Mouse (Mus musculus): ENCODE results near the gene Tsacc. TPM values are rescaled to one million over a fixed set of nuclear protein-coding genes. Genes with fewer than 3 reads are reported as not detected.
"Not testable (repeated sequence)": the region's sequence is repeated elsewhere in the genome, so short reads cannot be mapped to it uniquely, and the experiment has no call there.

The Tsacc gene
- total RNA-seq, 1 experiment from 2014 or later = 2.6 TPM

DNA sequence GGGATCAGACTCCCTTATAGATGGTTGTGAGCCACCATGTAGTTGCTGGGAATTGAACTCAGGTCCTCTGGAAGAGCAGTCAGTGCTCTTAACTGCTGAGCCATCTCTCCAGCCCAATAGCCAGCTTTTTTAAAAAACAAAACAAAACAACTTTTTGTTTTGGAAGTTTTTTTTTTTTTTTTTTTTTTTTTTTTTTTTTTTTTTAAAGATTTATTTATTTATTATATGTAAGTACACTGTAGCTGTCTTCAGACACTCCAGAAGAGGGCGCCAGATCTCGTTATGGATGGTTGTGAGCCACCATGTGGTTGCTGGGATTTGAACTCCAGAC, 11.3 kb downstream of the Tsacc start:
- not testable (repeated sequence) for ATAC-seq (replicated peaks; ENCODE audit: low read depth, poor library complexity, severe bottlenecking)

DNA sequence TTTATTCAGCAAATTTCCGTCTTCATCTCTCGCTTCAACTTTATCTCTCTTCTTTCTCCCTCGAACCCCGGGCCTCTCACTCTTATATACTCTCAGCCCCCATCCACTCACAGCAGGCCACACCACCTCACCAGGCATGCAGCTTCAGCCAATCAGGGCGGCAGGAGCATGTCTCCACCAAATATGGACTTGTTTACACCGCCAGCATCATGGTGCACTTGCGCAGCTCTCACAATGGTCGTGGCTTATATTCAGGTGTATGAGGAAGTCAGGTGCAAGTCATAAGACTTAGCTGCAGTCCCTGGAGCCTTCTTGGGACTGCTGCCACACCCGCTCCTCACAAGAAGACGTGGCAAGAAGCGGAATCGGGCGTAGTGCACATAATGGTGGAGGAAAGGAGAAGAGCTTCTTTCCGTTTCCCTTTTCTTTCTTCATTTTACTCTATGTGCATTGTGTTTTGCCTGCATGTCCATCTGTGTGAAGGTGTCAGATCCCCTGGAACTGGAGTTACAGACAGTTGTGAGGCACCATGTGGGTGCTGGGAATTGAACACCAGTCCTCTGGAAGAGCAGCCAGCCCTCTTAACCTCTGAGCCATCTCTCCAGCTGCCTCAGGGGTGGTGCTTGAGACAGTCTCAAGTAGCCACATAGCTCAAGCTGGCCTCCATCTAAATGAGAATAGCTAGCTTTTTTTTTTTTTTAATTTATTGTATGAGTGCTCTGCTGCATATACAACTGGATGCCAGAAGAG, 11.8 kb downstream of the Tsacc start:
- ATAC-seq (replicated peaks; ENCODE audit: low read depth, poor library complexity, severe bottlenecking) = not testable (repeated sequence)

DNA sequence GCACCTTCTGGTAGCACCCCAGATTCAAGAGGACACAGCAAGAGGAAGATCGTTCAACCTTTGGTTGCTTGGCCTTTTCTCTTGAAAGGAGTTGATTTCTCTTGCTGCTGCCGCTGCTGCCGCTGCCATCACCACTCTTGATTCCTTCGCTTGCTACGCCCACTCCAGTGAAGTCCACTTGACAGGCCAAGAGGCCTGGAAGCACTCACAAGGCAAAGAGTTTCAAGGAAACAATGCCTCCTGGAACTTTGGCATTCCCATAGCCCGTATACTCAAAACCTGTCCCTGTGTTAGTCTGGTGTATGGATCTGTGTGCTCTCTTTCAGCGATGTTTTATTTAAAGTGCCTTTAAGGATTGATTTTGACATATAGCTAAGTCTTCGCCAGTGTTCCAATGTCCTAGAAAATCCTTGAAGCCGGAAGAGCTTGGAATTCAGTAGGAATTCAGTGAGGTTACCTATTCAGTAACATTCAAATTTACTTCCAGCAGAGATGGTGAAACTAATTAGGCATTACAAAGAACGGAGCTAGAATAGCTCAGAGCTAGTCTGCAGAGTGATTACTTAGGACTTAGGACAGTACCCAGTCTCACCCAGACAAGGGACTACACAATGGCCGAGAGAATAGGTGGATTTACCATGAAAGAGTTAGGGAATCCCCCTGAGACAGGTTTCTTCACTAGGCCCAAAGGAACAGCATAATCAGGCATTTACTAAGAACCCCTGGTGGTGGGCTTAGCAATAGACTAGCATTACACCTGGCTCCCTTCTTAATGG, 15.5 kb downstream of the Tsacc start:
- ATAC-seq (replicated peaks; ENCODE audit: low read depth, poor library complexity, severe bottlenecking) = not testable (repeated sequence)

DNA sequence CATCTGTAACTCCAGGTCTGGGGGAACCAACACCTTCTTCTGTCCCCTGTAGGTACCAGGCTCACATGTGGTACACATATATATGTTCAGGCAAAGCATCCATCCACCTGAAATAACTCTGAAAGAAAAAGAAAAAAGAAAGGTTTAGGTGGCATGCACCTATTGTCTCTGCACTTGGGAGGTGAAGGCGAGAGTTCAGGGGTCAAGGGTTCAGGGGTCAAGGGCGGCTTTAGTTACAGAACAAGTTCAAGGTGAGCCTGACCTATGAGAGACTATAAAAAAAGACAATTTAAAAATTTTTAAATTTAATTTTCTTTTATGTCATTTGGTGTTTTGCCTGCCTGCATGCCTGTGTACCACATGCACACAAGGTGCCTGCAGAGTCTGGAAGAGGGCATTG, 16.8 kb downstream of the Tsacc start:
- ATAC-seq (replicated peaks; ENCODE audit: low read depth, poor library complexity, severe bottlenecking) = no peak

DNA sequence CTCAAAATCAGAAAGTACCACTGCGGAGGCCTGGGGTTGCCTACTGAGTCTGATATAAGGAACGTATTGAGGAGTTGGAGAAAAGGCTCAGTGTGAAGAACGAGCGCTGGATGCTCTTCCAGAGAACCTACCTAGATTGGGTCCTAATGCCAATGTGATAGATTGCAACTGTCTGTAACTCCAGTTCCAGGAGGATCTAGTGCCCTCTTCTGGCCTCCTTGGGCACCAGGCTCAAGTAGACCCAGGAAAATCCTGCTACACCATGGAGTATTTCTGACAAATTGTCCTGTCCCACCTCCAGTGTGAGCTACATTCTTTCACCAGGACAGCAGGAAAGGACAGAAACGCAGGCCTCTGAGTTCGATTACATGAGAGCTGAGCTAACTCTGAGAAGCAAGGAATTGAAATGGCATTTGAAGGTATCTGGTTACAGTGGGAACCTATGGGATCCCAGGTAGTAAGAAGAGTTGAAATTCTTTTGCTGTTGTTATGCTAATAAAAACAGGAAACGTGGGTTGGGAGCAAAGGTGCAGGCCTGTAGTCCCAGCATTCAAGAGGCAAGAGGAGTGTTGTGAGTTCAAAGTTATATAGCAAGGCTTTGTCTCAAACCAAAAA, 20.2 kb downstream of the Tsacc start:
- ATAC-seq (replicated peaks; ENCODE audit: low read depth, poor library complexity, severe bottlenecking) = no peak

DNA sequence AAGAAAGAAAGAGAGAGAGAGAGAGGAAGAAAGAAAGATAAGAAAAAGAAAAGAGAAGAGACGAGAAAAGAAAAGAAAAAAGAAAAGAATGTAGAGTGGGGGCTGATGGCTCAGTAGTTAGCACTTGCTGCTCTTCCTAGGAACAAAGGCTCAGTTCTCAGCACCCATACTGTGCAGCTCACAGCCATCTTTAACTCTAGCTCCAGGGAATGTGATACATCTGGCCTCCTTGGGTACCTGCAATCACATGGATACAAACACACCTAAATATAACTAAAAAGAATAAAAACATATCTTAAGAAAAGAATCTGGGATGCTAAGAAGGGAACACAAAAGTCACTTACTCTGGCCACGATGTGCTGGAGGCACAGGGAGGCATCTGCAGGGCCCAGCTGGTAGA, 20.7 kb downstream of the Tsacc start:
- ATAC-seq (replicated peaks; ENCODE audit: low read depth, poor library complexity, severe bottlenecking) = no peak

DNA sequence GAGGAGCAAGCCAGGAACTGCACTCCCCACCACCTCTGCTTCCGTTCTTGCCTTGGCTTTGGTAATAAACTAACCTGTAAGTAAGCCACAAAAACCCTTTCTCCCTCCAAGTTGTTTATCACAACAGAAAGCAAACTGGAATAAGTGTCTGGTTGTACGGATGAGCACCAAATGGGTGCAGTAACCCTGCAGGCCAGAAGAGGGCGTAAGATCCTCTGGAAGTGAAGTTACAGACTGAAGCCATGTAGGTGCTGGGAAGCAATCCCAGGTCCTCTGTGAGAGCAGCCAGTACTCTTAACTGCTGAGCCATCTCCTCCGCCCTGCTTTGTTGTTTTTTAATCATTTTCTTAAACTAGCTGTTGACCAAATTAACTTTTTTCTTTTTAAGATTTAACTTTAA, 22.8 kb downstream of the Tsacc start:
- no peak for ATAC-seq (replicated peaks; ENCODE audit: low read depth, poor library complexity, severe bottlenecking)

DNA sequence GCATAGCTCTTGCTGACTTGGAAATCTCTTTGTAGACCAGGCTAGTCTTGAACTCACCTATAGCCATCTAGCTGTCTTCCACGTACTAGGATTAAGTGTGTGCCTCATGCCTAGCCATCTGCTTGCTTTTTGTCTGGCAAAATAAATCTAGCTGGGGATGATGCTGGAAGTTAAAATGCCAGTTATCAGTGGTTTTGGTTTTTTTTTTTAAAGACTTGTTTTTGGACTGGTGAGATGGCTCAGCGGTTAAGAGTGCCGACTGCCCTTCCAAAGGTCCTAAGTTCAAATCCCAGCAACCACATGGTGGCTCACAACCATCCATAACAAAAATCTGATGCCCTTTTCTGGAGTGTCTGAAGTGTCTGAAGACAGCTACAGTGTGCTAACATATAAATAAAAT, 24.9 kb downstream of the Tsacc start:
- ATAC-seq (replicated peaks; ENCODE audit: low read depth, poor library complexity, severe bottlenecking) = no peak

DNA sequence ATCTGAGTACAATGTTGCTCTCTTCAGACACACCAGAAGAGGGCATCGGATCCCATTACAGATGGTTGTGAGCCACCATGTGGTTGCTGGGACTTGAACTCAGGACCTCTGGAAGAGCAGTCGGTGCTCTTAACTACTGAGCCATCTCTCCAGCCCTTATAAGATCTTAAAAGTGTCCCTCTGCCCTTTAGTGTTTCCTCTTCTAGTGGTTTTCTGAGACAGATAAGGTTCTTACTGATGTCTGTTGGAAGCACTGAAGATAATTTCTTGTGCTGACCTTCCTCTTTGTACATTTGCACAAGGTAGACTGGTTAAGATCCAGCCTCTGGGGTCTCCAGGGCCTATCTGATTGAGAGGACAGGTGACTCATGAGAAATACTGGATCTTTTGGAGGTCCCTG, 25.5 kb downstream of the Tsacc start:
- ATAC-seq (replicated peaks; ENCODE audit: low read depth, poor library complexity, severe bottlenecking) = not testable (repeated sequence)

DNA sequence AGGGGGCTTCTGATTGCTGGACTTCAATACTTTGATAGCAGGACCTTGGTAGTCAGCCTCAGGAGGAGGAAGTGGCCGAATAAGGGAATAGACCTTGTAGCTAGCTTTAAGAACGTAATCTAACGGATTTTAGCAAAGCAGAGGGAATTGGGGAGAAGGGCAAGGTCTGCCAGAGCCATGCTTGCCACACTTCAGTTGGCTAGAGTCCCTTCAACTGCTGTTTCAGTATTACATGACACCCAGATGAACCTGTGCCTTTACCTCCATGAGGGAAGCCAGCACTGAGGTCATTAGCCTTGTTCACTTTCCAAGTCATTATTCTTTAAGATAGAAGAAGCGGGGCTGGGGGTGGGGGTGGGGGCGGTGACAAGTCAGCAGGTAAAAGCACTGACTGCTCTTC, 27.8 kb downstream of the Tsacc start:
- no peak for ATAC-seq (replicated peaks; ENCODE audit: low read depth, poor library complexity, severe bottlenecking)

DNA sequence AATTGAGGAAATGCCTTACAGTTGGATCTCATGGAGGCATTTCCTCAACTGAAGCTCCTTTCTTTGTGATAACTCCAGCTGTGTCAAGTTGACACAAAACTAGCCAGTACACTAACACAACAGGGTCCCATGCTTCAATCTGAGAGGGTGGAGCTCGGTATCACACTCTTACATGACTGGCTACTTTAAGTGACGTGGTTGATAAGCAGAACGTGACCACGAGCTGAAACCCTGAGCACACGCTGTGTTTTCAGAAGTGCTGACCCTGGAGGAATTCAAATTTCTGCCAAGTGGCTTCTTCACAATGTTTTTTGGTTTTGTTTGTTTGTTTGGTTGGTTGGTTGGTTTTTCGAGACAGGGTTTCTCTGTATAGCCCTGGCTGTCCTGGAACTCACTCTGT, 28.8 kb downstream of the Tsacc start:
- ATAC-seq (replicated peaks; ENCODE audit: low read depth, poor library complexity, severe bottlenecking) = not testable (repeated sequence)

DNA sequence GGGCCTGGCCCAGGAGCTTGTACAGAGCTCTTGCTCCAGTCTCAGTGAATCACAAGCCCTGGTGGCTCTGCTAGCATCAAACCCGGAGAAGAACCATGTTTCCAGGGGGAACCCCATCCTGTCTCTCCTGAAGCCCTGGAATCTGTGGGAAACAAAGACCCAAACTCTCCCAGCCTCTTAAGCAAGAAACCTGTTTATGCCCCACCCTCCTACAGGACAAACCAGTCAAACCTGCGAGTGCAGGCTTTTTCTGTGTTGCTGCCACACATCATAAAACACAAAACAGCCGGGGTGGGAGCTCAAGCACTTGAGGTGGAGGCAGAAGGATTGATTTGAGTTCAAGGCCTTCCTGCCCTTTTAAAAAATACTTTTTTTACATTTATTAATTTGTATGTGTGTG, 34.5 kb downstream of the Tsacc start:
- ATAC-seq (replicated peaks; ENCODE audit: low read depth, poor library complexity, severe bottlenecking) = no peak

DNA sequence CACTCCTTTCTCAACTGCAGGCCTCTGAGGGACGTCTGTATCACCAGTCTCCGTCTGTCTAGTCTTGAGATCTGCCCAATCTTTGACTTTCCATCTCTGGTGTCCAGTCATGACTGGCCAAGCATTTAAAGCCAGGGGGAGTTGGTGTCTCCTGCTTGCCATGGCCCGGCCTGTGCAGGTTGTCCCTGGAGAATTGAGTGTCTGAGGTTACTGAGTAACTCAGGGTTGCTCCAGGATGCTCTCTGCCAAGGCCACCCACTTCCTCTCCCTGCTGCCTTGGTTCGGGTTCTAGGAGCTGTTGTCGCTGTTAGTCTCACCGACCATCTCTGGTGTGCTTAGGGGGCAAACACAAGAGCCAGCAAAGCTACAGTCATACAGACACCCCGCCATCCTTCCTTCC, 40.4 kb downstream of the Tsacc start:
- no peak for ATAC-seq (replicated peaks; ENCODE audit: low read depth, poor library complexity, severe bottlenecking)

DNA sequence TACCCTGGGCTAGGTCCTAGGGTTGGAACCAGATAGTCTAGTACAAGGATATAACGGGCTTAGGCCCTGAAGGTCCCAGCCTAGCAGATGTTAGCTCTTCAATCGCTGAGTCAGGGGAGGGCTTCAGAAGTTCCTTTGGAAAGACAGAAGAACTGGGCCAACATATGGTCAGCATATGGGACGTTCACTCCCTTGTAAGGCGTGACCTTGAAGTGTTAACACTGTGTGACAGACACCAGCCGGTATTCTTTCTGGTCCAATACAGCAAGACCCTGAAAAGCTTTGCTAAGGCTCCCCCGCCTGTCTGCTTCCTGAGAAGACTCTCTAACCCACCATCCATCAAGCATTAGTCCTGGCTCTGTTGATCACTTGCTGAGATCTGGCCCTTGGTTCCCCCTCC, 40.8 kb downstream of the Tsacc start:
- no peak for ATAC-seq (replicated peaks; ENCODE audit: low read depth, poor library complexity, severe bottlenecking)

DNA sequence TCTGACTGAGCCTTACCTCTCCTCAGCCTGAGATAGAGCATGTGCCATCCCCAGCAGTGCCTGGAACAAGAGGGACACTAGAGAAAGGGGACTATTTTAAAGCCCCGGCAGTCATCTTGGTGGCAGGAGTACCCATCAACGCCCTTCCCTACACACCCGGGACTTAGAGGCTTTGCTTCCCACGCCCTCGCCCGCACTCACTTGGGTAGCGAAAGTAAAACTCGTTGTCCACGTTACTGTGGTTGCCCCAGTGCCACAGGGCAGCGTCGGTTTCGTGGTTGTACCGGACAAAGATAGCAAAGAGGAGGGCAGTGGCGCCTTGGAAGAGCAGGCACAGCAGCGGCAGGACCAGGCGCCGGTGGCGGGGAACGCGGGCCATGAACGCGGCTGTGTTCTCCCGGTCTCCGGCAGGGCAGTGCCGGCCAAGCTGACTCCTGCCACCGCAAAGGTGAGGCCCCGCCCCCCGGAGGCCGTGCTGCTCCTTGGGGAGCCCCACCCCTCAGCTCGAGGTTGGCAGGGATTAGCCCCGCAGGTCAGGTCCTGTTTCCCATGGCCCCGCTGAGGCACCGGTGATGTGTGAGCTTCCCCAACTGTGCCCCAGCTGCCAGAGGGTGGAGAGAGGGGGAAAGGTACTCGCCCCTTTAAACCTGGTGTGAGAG, 42.4 kb downstream of the Tsacc start, which contains the start of gene Rhbg:
Gene Rhbg (minus strand): TSS at position 442 of the 659 bp plus-strand sequence.
- ATAC-seq (replicated peaks; ENCODE audit: low read depth, poor library complexity, severe bottlenecking) = peak; percentile 53

DNA sequence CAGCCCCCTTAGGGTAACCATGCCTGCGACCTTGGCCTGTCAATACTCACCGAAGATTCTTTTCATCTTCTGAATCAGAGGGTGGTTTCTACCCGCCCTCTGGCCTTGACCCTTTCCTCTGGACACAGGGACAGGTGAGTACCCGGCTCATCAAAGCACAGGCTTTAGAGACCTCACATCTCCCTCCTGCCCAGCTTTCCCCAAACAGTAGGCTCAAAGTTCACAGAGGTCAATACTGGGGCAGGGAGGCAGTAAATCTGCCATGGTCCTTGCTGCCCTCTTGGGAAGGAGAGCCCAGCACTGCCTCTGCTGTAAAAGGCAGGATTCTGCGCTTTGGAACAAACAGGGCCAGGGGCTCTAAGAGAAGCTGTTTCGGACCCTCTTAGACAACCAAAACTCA, 44.1 kb downstream of the Tsacc start:
- ATAC-seq (replicated peaks; ENCODE audit: low read depth, poor library complexity, severe bottlenecking) = no peak

DNA sequence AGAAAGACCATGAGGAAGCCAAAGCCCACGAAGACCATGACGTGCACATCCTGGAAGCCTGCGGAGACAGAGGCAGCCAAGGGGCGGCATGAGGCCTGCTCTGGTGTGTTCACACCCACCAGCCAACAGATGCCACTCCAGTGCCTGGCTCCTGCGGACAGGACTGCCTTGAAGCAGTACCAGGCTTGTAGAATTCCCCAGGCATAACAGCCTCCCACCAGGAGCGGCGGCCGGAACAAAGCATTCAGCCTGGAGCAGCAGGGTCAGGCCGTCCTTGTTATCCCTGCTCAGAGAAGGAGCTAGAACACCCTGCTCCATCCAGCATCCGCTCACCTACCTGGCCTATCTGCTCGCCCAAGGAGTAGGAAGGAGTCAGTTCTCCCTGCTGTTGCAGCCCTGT, 48.4 kb downstream of the Tsacc start:
- ATAC-seq (replicated peaks; ENCODE audit: low read depth, poor library complexity, severe bottlenecking) = no peak

DNA sequence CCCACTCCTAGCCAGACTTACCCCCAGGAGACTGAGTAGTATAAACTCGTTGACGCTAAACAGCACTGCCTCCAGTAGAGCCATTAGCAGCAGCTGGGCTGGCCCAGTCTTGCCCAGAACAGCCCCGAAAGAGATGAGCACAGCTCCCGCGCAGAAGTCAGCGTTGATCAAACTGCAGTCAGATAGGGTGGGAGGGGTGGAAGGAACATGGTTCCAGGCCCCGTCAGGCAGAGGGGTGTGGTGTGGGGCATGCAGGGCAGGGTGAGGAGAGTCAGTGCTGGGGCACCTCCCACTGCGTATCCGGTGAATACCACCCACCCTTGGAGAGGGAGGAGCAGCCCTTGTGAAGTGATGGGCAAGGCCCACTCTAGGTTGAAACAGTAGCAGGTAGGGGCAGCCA, 49.1 kb downstream of the Tsacc start:
- ATAC-seq (replicated peaks; ENCODE audit: low read depth, poor library complexity, severe bottlenecking) = no peak

DNA sequence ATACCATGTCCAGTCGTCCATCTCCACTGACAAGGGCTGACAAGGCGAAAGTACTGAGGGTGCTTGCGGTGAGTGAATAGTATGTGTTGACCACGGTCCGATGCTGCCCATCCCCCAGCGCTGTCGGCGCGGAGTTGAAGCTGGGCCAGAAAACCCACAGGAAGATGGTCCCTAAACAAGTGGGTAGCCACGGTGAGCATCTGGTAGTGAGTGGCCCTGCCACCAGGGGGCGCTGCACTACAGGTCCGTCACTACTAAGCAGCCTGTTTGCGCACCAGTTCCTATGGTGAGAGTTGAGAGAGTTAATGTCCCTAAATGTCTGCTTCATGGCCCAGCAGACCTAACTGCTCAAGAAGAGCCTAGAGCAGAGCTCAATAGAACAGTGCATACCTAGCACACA, 51.0 kb downstream of the Tsacc start:
- ATAC-seq (replicated peaks; ENCODE audit: low read depth, poor library complexity, severe bottlenecking) = peak; percentile 65

DNA sequence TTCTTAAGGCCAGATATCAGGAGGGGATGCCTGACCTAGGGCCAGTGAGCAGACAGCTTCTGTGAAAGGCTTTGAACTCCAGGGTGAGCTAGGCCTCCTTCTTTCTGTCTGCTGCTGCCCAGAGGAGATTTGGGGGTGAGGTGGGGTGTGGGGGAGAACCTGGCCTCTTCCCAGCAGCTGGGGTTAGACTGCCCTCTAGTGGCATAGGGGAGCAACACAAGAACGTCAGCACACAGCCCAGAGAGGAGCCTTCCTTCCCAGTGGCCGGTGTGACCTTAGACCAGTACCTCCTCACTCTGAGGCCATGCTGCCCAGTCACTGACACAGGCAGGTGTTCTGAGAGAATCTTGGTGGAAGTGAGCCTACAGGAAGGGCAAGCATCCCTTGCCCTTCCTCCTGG, 52.7 kb downstream of the Tsacc start:
- peak; percentile 55 for ATAC-seq (replicated peaks; ENCODE audit: low read depth, poor library complexity, severe bottlenecking)

DNA sequence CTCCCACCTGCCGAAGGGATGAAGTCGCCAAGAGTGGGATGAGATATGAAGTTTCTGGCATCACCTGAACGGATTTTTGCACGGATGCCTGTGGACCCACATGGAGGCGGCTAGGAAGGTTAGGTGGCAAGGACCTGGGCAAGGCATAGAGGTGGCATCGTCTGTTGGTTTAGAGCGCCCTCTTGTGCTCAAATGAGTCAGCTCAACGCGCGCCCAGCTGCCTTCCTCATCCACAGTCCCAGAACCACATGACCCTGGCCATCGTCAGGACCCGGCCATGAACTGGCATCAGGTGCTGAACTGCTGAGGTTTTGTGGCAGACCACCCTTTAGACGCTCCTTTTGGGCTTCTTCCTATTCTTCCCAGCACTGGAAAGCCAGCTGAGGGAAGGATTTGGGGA, 54.3 kb downstream of the Tsacc start:
- ATAC-seq (replicated peaks; ENCODE audit: low read depth, poor library complexity, severe bottlenecking) = peak; percentile 64

Data from common myeloid progenitor, adult 5-6 weeks (primary cell).